Mouse (Mus musculus) myocyte (in vitro differentiated cells): ENCODE results near the gene Prss58.

Source experiments
- CEBPB ChIP-seq: IDR thresholded peaks from 2 replicates; pipeline ENCODE4 v1.6.1; 2011; ENCODE audit warnings: mild to moderate bottlenecking, moderate library complexity; ENCODE audit not compliant: poor library complexity, insufficient read depth, severe bottlenecking
- E2F4 ChIP-seq: IDR thresholded peaks from one replicate; pipeline ENCODE4 v1.6.1; 2011; ENCODE audit warnings: mild to moderate bottlenecking, control low read depth, moderate library complexity; ENCODE audit not compliant: insufficient read depth
- MAX ChIP-seq: IDR thresholded peaks from one replicate; pipeline ENCODE4 v1.6.1; 2011; ENCODE audit warnings: low read depth, mild to moderate bottlenecking, control low read depth
- POLR2A ChIP-seq: IDR thresholded peaks from one replicate; pipeline ENCODE4 v1.6.1; 2011; ENCODE audit warnings: low read depth, mild to moderate bottlenecking, control low read depth, moderate library complexity; ENCODE audit not compliant: insufficient read length
- POLR2AphosphoS2 ChIP-seq: IDR thresholded peaks from one replicate; pipeline ENCODE4 v1.6.1; 2011; ENCODE audit warnings: low read depth, control low read depth; ENCODE audit not compliant: insufficient read length

GRCm38 (mm10) chr6:40845283-40845682, 54.9 kb downstream of the Prss58 start:
- TF ChIP-seq POLR2AphosphoS2: no peak
- TF ChIP-seq E2F4: no peak
- TF ChIP-seq POLR2A: no peak
- no peak for TF ChIP-seq CEBPB
- TF ChIP-seq MAX: no peak
